Mouse (Mus musculus): ENCODE results near the gene Trappc10.

Trappc10 gene

DNA sequence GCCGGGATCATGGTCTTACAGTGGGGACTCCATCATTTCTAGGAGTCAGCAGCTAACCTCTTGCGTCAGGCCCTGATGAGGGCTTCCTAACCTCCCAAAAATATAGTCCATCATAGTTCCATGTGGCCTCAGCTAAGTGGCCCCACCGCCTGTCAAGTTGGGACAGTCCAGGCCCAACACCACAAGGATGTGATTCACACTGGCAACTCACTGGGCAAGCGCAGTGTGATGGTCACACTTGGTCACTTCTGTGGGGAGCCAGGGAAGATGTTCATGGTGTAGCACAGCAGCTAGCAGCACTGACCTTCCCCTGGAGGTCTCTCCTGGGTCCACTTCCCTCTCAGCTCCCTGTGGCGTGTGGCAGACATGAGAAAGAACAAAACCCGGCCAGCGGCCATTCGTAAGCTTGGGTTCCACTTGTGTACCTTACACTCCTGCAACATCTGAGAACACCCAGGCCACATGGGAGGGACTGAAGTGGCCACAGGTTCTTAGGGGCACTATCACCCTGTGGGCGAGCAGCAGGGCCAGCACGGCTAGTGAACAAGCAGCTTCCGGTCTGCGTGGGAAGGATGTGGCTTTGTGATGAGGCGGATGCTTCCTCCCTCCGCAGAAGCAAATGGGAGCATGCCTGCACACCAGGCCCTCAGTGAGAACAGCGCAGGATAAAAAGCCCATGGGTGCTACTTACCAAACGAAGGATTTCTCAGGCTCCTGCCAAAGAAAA is 83.9 kb downstream of the Trappc10 start:
- DNase-seq (ENCODE audit: low read depth): no peak

- DNase-seq (ENCODE audit: low read depth): peak; percentile 64
Measured at GRCm38 (mm10) chr10:78159906-78160305, 84.5 kb downstream of the Trappc10 start.

DNA sequence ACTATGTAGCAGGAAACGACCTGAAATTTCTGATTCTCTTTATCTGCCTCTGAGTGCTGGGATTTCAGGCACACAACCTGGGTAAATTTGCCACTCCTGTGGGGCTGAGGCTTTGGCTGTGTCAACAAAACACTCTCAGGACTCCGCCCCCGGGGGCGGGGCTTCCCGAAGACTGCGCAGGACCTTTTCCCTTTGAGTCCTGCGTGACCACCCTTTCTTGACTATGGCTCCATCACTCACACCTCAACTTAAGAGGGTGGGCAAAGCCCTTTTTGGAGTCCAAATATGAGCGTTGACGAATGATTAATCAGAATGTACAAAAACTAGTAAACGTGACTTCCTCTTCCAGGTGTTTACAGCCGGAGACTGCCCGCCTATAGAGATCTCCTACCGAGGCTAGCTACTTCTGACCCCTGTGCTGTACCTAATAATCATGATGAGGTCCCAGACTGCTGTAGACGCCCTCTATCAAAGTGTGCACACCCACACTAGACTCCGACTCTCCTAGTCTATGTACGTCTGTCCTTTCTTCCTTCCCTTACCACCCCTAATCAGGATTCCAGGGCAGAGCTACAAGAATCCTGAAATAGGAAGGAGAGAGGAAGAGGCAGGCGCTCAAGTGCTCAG is 85.1 kb downstream of the Trappc10 start:
- no peak for DNase-seq (ENCODE audit: low read depth)

DNA sequence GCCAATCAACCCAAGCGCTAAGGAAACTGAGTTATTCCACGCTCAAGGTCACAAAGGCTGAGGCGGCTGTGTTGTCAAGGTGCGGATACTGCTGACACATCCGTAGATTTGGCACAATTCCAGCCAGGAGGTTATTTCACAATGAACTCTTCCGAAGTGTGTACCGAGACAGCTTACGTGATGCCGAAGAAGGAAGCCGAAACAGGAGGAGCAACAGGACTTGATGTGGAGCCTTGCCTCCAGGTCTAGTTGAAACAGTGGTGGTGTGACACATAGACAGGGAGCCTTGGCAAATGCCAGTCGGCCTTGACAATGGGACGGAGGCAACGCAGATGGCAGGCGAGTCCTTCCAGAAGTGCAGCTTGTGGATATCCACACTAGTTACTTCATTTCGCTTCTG is 86.4 kb downstream of the Trappc10 start:
- no peak for DNase-seq (ENCODE audit: low read depth)

GRCm38 (mm10) chr10:78156926-78157325 is 87.5 kb downstream of the Trappc10 start:
- DNase-seq (ENCODE audit: low read depth): no peak

DNA sequence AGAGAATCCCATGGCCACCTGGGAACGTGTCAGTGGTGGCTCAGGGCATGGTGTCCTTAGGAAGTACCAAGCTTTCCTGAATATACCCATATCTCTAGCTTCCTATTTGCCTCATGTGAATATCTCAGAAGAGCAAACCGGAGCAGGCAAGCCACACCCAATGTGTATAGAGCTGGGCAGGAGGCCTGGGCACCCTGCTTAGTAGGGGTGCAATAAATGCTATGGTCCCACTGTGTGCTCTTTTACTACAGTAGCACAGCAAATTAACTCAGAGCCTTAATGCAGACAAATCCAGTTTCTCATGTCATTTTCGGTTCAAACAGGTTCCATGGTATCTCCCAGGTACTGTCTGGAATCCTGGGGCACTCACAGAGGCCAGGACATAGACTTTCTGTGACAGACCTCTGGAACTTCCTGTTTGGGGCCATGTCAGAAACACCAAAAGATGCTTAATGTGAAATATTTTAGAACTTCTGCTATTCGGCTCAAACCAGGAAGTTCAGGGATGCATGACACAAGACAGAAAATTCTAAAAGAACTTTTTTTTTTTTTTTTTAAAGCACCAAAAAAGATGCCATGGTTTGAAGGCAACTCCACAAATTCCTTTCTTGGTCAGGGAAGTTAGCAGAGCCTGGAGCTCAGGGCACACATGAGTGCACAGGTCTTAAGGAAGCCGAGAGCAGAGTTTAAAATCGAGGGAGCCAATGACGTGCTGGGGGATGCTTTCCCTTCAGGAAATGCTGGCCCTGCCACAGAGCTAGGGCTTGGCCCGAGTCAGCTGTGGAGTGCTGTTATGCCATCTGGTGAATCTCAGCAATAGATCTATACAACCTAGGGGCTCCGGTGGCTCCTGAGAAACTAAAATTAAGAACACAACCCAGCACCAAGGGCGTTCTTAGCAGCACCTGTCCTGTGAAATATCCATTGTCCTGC is 95.3 kb downstream of the Trappc10 start:
- no peak for DNase-seq (ENCODE audit: low read depth)

DNA sequence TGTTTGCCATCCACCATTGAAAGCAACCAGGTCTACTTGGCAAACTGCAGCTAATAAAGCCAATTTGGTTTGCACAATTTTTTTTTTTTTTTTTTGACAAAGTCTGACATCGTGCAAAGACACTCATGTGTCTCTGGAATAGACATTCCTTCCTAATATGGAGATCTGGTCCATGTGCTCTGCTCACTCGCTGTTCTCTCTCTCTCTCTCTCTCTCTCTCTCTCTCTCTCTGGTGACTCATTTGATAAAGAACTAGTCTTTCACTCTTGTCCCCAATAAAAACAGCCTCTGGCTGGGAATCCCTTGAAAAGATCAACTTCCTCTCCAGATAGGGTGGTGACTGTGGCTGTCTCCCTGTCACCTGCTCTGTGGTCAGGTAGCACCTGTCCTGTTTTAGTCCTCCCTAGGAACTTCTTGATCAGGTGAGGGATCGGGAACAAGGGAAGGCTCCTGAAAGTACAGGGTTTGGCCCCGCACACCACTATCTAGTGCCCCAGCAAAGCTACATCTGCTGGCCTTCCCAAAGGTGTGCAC is 96.5 kb downstream of the Trappc10 start:
- no peak for DNase-seq (ENCODE audit: low read depth)

DNA sequence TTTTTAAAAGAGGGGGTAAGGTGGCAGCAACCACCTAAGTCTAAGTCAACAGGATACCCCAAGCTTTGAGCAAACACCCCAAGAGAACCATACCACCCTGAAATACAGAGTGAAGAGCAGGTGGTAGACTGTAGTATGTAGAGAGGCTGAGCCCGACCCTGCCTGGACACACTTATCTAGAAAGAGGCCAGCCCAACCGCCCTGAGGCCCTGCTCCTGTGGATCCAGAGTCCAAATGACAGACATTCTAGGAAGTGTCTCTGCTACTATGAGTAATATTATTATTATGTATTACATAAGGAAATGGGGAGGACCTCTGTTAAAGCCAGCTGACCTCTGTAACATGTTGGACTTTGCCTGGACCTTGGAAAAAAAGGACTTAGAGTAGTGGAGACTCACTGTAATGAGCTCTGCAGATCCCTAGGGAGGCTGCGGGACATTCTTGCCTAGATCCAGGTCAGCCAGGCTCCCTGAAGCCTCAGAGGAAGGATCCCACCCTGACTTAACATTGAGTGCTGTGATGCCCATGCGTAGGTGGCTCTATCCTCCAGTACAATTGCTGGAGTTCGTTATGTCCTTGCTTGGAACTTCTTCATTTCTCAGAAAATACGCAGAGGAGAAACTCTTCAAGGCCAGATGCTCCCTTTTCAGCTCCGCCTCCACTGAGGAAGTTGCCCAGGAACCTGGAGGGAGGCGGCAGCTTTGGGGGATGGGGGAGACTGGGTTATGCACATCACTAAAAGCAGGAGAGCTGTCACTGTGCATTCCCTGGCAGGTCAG is 100.5 kb downstream of the Trappc10 start:
- no peak for DNase-seq (ENCODE audit: low read depth)

DNA sequence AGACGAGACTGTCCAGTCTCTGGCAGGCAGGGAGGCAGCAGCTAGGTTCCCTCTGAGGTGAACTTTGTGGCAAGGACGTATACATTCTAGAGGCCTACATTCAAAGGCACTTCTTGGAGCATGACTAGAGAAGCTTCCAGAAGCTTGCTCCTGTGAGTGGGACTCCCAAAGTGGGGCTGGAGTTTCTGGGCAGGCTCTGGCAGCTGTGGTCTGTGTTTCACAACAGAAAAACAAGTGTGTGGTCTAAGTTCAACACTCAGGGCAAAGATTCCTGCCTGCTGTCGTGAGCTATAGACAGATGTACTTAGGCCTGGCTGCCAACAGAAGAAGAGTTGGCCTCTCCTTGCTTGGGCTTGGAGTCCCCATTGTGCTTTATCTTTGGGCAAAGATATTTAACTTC is 103.6 kb downstream of the Trappc10 start:
- DNase-seq (ENCODE audit: low read depth): no peak

- no peak for DNase-seq (ENCODE audit: low read depth)
Measured at GRCm38 (mm10) chr10:78140251-78140600, 104.2 kb downstream of the Trappc10 start.

DNA sequence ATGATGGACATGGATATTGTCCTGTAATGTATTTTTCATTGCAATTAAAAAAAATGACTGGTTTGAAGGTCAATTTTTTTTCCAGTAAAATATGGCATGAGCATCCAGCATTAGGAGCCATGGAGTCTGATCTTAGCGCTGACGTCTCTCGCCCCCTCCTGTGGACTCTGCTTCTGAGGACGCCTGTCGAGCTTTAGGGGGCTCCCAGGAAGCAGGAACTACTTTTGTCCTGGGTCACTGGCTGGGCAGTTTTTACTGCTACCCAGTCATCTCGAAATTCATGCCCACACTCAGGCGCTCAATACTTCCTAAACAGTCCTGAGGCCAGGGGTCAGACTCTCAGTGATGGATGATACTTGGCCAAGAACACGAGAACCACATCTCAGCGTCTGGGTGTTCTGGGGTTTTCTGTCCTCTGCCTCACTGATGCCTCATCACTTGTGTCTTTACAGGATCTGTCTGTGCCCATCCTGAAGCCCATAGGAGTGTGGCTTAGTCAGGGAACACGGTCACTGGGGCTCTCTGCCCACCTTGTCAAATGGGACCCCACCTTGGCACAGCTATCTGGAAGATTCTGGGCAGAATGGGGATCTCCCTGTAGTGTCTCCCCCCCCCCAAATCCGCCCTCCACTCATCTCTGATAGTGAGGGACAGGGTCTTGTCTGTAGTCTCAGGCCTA is 104.7 kb downstream of the Trappc10 start:
- no peak for DNase-seq (ENCODE audit: low read depth)

DNA sequence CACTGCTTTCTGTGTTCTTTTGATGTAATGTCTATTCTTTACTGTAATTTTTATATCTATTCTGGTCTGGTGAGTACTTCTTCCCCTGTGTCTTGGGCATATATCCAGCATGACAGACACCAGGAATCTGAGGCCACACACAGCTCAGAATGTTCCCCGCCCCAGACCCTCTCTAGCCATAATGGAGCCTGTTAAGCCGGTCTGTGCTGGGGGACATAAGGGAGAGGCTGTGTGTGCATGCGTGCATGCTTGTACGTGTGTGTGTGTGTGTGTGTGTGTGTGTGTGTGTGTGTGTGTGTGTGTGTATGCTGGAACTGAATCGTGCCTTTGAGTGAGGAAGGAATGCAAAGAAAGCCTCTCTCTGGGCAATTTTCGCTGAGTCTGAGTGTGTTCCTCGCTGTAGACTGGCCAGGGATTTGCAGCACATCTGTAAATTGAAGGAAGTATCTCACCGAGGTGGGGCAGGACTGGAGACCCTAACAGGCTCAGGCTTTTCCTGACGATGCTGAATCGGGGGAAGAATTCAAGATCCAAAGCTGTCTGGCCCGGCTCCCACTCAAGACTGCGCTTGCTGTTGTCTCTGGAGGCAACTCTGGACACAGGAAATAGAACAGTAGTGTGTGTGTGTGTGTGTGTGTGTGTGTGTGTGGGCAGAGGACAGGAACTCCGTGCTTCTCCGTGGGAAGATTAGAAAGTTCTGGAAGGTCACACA is 105.5 kb downstream of the Trappc10 start:
- no peak for DNase-seq (ENCODE audit: low read depth)

- DNase-seq (ENCODE audit: low read depth): no peak
Measured at GRCm38 (mm10) chr10:78137191-78137590, 107.2 kb downstream of the Trappc10 start.
